Mouse (Mus musculus) induced T-regulatory cell, adult 2 months (primary cell): ENCODE data around the gene Hdgf.

Source experiments
- DNase-seq: peaks from one replicate; pipeline ENCODE4 v3.0.0-alpha.2; 2012; ENCODE audit warnings: low read depth

The Hdgf gene

GRCm38 (mm10) chr3:87909874-87910273 is 3.8 kb downstream of the Hdgf start:
- DNase-seq = peak; percentile 40

DNA sequence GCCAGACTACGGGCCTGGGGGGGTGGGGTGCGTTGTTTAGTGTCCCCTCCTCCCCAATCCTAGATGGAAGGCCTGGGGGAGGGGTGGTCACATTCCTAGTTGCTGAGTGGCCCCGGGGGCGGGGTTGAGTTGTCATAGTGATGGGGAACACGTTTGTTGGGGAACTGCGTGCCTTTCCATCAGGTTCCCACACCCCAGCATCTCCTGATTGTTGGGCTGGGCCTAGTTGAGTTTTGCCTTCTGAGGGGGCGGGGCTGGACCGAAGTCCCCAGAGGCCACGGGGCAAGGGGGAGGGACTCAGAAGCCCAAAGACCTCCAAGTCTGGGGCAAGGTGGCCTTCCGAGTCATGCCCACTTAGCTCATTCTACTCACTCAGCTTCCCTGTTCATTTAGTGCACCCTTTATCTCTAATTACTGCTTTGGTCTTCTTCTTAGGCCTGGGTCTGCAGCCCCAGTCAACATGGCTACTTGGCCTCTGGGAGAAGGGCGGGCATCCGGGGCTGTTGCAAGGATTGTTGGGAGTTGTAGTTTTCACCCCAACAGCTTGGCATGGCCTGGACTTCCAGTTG is 4.5 kb downstream of the Hdgf start:
- peak; percentile 55 for DNase-seq

- no peak for DNase-seq
Measured at GRCm38 (mm10) chr3:87913491-87913890, 7.4 kb downstream of the Hdgf start.

GRCm38 (mm10) chr3:87913891-87914290 is 7.8 kb downstream of the Hdgf start:
- DNase-seq = no peak

- no peak for DNase-seq
Measured at GRCm38 (mm10) chr3:87916990-87917389, 10.9 kb downstream of the Hdgf start.

DNA sequence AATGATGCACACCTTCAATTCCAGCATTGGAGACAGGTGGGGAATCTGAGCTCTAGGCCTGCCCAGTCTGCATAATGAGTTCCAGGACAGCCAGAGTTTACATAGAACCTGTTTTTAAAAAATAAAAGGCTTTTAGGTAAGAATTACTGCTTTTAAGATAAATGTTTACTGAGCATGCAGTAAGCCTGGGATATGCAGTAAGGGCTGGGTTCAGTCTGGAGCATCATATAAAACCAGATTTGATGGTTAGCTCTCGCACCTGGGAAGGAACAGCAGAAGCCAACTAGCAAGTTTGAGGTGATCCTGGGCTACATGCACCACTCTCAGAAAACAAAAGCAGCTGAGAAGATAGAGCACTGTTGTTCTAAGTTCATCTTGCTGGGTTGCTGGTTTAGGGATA is 12.4 kb downstream of the Hdgf start:
- DNase-seq = no peak

- DNase-seq = peak; percentile 89
Measured at GRCm38 (mm10) chr3:87919336-87920108, 13.4 kb downstream of the Hdgf start, which contains the start of gene Mrpl24. Mrpl24 (plus strand) TSS chr3:87919506.

DNA sequence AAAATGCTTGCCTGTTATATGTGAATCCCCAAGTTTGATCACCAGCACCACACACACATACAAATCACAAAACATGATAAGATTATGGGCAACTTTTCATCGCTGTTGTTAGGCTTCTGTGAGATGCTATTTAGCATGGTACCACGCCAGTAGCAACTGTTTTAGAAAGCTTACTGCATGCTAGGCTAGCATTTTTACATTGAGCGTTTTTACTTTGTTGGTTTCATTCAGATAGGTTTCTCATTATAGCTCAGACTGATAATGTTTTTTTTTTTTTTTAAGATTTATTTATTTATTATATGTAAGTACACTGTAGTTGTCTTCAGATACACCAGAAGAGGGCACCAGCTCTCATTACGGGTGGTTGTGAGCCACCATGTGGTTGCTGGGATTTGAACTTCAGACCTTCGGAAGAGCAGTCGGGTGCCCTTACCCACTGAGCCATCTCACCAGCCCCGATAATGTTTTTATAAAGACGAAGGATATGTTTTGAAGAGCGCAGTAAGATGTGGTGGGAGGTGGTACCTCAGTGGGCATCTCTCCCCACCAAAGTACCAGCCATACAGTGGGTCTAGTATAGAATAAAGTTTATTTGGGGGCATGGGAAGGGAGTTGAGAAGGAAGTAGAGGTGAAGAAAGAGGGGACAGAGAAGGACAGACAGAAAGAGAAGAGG is 14.3 kb downstream of the Hdgf start:
- DNase-seq = peak; percentile 31

DNA sequence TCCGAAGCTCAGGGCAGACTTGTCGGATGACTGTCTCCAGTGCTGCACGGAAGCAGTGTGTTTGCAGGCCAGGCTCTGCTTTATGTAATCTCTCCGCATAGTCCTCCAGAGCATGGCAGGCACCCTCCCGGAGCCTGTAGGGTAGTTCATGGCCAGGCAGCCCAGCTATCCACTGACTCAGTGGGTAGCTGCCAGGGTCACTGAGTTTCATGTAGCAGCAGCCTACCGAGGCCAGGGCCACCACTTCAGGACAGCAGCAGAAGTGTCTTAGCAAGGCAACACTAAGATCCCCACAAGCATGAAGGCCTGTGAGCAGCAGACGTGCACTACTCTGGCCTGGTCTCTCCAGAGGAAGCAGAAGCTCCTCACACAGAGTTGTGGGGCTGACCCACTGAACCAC is 18.9 kb downstream of the Hdgf start:
- DNase-seq = no peak

DNA sequence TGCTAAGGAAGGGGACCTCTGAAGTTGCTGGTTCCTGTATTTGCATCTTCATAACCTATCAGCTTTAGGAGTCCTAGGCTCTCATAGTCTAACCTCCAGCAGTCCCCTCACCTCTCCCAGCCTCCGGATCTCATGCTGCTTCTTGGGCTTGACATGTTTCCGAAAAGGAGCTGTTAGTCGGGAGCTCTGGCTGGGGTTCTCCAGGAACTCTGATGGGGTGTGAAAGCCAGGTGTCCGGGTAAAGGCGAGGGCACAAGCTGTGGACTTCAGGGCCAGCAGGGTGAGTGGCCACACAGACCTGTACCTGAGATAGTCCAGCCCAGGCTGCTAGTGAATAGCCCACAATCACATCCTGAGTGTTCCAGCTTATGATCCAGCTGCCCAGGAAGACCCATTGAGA is 21.3 kb downstream of the Hdgf start:
- DNase-seq = no peak

DNA sequence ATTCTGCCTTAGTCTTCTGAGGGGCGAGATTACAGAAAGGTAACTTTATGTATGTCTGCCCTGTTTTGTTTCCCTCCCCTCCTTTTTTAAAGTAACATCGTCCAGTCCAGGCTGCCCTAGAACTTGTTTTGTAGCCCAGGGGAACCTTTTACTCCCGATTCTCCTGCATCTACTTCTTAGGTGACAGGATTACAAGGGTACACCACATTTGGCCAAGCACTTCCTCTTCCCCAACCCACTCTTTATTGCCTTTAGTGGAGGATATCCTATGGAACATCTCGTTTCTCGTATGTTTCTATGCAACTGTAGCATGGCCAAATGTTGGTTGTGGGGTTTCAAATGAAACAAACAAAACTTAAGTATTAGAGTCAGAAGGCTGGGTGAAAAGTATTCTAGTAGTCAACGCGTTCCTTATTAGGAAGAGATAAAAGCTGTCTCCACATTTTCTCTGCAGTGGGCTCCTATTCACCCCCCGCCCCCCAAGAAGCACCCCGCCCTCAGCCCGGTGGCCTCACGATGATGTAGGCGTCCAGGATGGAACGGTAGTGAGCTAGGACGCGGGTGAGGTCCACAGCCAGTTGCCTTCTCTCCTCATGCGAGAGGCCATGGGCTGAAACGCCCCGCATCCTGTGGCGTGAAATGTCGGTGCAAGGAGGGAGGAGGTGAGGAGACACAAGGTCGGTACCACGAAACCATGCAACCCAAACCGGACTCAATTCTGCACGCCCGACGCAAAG is 23.4 kb downstream of the Hdgf start:
- DNase-seq = peak; percentile 21

GRCm38 (mm10) chr3:87930078-87930795 is 24.1 kb downstream of the Hdgf start, which contains the start of the genes Isg20l2 and Rrnad1:
Isg20l2 (plus strand) TSS chr3:87930314.
Rrnad1 (minus strand) TSS chr3:87930717.
- DNase-seq = peak; percentile 97

DNA sequence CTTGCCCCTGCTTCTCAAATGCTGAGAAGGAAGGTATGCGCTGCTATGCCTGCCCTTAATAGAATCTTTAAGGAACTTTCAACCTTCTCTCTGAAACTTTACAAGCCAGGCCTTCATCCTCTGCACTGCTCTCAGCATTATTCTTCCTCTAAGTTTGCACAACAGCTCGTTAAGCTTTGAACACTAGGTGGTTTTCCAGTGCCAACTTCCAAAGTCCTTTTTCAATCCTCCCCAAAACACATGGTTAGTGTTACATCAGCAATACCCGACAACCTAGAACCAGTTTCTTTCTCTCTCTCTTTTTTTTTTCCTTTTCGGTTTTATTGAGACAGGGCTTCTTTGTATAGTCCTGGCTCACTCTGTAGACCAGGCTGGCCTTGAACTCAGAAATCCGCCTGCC is 27.9 kb downstream of the Hdgf start:
- DNase-seq = no peak

- no peak for DNase-seq
Measured at GRCm38 (mm10) chr3:87934501-87934900, 28.4 kb downstream of the Hdgf start.

DNA sequence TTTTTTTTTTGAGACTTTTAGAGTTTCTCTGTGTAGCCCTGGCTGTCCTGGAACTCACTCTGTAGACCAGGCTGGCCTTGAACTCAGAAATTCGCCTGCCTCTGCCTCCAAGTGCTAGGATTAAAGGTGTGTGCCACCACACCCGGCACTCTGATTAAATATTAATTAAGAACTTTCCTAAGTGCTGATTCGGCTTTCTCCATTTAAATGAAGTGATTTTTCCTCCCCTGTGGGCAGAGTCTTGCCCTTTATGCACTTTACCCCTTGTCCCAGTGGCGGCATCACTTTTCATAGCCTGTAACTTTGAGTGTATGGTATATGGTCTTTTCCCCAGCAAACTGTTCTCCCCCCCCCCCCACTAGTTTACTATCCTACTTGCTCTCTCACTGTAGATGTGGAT is 29.1 kb downstream of the Hdgf start:
- no peak for DNase-seq

DNA sequence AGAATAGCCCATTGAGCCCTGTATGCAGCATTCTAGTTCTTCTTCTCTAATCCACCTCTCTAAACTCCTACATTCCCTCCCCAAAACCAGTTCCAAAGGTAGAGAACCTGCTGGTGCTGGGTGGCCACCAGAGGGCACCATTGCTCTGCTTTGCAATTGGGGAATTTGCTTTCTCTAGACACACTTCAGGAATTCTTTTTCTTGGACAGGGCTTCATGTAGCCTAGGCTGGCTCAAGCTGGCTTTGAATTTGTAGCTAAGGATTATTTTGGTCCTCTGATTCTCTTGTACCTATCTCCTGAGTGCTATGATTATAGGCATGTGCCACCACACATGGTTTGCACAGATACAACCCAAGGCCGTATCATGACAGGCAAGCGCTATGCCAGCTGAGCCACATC is 29.7 kb downstream of the Hdgf start:
- peak; percentile 75 for DNase-seq

- no peak for DNase-seq
Measured at GRCm38 (mm10) chr3:87940611-87941010, 34.5 kb downstream of the Hdgf start.

DNA sequence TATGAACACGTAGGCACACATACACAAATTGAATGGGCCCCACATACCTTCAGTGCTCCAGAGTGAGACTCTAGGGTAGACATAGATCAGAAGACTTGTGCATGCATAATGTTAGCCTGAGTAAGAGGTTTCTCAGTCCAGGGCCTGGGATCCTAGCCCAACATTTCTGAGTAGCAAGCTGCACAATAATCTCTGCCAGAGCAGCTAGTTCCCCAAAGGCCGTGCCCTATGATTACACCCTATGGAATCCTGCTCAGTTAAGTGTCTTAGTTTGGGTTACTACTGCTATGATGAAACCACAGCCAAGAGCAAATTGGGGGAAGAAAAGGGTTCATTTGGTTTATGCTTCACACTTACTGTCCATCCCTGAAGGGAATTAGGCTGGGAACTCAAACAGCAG is 36.4 kb downstream of the Hdgf start:
- DNase-seq = no peak

- DNase-seq = no peak
Measured at GRCm38 (mm10) chr3:87943586-87943985, 37.5 kb downstream of the Hdgf start.

GRCm38 (mm10) chr3:87944838-87945600 is 38.9 kb downstream of the Hdgf start:
- DNase-seq = no peak
